Mouse (Mus musculus) kidney, adult 9 months (tissue): ENCODE data around the gene Tmem184b.

ENCODE experiments used
- DNase-seq: peaks from one replicate; pipeline ENCODE4 v3.0.0; 2022

Tmem184b gene

DNA sequence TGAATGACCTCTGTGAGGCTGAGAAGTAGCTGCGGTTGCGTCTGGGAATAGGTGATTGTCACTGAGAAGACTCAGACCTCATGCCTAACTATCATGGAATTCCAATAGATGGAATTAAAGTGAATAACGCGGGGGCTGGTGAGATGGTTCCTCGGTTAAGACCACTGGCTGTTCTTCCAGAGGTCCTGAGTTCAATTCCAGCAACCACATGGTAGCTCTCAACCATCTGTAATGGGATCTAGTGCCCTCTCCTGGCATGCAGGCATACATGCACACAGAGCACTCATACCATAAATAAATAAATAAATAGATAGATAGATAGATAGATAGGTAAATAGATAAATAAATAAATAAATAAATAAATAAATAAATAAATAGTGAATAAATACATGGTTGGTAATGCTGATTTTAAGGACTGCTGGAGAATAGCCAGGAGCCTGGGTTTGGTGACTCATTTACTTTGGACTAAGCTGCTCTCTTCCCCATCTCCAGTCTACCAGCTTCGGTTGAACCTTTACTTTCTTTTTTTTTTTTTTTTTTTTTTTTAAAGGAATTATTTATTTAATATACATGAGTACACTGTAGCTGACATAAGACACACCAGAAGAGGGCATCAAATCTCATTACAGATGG is 73.9 kb downstream of the Tmem184b start:
- DNase-seq, result peak; percentile 20

DNA sequence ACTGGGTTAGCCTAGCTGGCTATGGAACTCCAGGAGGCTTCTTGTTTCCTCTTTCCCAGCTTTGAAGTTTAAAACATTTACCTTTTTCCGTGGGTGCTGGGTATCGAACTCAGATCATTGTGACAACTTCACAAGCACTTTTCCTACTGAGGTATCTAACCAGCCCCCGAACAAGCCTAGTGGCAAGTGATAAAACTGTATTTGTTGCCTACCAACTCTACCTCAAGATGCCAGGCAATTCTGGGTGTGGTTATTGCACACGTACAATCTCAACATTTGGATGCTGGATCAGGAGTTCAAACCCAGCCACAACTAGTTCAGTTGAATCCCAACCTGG is 74.5 kb downstream of the Tmem184b start:
- DNase-seq, result peak; percentile 19

DNA sequence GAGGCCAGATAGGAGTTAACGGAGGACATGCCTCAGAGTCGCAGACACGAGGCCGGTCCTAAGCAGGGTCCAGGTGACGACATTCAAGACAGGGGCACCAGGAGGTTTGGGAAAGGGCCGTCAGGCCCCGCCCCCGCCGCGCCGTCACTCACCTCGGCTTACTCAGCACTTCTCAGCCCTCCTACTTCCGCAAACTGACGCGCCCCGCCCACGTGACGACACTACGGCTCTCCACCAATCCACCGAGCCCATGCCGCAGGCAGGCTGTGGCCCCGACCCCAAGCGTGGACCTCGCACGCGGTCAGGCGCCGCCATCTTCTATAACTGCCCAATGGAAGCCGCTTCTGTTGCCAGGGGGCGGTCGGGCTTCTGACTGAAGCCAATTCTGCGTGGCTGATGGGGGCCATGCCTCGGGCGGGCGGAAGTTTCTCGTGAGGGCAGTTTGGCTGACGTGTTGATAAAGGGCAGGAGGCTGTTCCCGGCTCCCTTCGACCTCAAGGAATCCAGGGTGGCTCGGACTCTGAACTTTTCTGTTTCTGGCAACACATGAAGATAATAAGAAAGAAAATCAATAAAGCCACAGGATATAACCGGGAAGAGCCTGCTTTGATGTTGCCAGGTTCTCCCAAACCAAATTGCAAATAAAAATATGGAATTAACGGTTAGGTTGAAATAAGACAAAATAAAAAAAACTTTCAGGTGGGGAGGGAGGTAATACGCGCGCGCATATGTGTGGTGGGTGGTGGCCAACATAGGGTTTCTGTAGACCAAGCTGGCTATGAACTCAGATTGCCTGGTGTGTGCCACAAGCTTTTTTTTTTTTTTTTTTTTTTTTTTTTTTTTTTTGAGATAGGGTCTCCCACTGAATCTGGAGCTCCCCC is 75.1 kb downstream of the Tmem184b start, which contains the start of gene Pla2g6:
Gene Pla2g6, minus strand, starts transcription at position 333 of the 881 bp plus-strand sequence.
- peak; percentile 99 for DNase-seq

DNA sequence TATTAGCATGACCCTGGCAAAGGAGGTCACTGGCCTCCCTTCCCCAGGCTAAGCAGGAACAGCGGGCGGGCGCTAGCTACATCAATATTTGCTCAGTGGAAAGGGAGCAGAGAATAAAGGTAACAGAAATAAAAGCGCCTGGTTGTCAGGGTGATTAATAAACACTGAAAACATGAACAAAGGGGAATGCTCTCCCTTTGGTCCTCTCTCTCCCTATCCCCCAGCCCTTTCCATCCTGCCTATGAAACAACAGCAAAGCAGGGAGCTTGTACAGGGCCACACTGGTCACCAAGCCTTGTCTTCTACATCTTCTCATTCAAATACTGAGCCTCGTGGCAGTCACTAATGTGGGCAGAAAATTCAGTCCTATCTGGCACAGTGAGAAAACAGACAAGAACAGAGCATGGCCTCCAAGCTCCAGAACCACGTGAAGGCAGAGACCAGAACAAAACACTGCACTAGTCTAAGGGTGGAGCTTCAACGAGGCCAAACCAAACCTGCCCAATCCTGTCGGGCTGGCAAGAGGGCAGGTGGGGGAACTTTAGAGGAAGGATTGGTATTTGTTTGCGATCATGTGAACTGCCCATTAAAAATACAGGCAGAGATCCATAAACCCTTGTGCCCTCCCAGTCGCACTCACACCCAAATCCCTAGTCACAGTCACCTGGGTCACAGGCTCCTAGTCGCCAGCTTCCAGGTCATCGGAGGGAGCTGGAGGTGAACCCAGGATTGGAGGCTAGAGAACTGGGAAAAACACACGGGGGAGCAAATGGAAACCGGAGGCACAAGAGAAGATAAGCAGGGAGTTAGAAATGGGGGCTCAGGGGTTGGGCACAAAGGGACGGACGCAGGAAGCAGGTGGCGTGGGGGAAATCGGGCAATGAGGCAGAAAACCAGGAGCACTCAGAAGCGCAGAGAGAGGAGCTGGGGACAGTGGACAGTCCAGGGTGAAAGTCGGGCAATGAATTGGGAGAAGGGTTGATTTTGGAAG is 76.1 kb downstream of the Tmem184b start:
- peak; percentile 87 for DNase-seq

DNA sequence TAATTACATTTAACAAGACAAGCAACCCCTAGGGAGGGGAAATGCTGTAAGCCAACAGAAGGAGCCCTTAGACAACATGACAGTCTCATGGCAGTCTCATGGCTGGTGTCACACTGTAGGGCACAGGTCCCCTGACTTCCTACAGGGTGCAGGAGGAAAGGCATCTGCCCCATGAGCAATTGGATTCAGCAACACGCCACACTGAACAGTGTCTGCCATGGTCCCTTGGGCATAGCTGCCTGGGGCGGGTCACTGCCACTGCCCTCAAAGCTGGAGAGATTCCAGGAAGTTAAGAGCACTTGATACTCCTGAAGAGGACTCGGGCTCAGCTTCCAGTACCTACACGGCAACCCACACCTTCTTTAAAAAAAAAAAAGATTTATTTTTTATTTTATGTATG is 77.1 kb downstream of the Tmem184b start:
- peak; percentile 40 for DNase-seq

DNA sequence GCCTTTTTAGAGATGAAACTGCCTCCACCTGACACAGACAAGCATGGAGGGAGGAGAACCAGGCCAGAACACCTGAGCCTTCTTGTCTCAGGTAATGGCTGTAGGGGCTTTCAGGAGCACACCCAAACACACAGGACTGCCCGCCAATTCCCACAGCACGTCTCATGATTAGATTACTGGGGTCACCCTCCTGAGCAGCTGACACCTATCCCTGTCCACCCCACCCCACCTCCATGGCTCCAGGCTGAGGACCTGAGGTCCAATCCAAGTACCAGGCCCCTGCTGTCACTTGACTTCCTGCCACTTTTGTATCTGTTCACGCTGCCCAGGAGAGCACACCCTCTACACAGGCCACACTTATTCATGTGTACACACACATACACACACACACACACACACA is 77.6 kb downstream of the Tmem184b start:
- no peak for DNase-seq

DNA sequence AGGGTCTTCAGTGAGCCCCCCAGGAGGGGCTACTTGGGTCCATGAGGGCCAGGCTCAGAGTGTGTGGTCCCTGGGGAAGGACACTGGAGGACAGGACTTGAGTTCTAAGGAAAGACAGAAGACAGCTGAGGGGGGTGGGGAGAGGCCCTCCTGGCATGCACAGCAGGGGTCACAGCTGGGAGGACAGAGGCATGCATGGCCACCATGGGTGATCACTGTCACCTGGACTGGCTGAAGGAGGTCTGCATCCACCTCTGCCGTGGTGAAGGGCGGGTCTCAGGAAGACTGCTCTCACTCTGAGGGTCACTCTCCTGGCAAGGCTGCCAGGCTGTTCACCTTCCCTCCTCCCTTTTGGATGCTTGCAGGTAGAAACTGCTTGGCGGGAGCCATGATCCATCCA is 79.0 kb downstream of the Tmem184b start:
- no peak for DNase-seq

DNA sequence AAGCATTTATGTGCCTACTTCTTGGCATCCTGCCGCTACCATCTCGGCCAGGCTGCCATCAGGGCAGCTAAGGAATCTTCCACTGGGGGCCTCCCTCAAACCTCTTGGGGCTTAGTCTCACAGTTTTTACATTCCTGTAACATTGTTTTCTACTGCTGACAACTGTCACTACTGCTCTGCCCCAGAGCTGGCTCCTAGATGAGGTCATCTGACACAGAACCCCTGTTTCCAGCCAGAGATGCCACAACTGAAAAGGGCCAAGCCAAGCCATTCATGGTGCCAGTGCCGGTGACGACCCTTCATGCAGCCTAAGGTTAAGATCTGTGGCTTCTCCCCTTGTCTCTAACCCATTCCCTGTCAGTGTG is 79.6 kb downstream of the Tmem184b start:
- no peak for DNase-seq

DNA sequence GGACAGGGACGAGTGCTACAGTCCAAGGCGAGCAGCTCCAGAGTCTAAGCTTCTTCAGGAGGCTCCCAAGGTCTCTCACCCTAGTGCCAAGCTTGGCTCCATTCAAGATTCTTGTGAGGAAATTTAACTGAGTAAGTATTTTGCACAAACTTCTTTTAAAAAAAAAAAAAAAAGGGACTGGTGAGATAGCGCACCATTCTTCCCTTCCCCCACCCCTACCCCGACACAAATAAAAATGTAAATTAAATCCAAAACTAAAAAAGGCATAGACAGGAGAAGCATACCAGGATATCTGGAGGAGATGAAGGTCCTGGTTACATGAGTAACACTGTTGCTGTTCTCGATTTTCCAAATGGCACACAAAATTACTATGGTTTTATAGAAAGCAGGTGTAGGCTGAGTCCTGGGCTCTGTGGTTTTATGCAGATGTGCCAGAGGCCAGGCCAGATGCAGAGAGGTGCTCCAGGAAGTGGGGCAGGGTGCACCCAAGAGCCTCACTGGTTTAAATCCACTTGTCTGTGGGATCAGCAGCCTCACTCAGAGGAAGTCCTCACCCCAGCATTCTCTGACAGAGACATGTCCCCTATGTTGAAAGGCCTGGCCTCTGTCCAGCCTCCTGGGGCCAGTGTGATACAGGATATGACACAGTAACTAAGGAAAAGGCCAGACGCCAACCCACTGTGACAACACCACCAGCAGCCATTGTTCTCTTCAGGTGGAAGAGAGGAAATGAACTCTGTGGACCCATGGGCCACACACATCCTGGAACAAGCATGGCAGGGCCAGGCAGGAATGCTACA is 80.2 kb downstream of the Tmem184b start:
- DNase-seq, result peak; percentile 87

DNA sequence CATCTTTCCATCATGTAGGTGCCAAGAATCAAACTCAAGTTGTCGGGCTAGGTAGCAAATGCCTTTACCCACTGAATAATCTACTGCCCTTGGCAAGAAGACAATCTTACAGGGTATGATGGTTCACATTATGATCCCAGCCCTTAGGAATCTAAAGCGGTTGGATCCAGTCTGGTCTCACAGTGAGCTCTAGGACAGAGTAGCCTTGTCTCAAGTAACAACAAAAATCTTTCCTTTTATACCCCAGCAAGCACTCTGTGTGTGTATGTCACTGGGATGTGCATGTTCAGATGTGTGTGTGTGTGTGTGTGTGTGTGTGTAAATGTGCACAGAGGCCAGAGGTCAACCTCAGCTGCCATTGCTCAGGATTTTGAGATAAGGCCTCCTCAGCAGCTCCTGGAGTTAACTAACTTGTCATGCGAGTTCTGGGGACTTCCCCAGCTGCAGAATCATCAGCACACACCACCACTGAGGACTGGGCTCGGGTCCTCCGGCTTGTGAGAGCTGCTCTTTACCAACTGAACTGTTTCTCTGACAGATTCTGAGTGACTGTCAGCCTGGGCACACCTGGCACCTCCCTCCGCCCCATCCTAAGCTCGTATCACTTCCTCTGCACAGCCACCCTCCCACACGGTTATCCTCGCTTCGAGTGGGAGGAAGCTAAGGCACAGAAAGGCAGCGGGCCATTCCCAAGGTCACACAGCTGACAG is 80.9 kb downstream of the Tmem184b start:
- DNase-seq, result peak; percentile 32

DNA sequence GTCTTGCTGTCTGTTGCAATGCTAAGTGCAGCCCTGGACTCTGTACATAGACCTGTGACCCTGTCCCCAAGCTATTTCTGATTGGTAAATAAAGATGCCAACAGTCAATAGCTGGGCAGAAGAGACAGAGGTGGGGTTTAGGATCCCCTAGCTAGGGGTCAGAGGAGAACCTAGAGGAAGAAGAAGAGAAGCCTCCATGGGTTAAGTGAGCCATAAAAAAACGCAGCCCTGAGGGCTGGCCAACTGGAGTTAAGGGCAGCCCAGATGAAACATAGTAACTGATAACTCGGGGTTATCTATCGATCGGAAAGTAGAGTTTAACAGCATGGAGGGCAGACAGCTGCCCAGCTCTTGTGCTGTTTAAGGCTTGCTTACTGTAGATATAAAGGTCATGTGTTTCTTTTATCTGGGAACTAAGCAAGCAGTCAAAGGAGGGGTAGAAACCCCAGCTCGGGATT is 81.6 kb downstream of the Tmem184b start:
- DNase-seq, result no peak

DNA sequence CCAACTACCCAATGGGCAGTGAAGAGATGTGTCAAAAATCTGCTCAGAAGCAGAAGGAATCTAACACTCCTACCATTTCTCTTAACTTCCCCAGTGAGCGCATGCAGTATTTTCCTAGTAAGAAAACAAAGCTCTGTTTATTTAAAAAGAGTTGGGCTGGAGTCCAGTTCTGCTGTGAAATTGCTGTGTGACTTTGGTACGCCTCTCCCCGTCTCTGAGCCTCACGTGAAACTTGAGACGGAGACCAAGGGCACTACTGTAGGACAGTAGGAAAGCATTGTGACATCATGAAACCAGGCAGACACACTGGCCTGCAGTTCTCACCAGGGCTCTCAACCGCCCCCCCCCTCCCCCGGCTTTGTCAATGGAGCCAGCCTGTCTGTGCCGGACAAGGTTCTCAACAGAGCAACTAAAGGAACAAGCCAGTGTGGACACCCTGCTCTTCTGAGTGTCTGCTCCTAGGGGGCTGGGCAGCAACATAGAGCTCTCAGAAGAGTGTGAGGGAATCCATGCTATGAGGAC is 89.5 kb downstream of the Tmem184b start:
- no peak for DNase-seq
